Mouse (Mus musculus) spleen, adult 2 months (tissue): ENCODE measurements at regions not wholly inside any gene's neighbourhood (a gene's known extent, or its start where the extent isn't known, plus 50 kb on each side); places are given as distances from the start of the nearest gene placed in this dataset.

Experiments
- CTCF ChIP-seq: fragments of 200-500 bp; IDR thresholded peaks from 2 replicates; pipeline ENCODE4 v1.5.1; 2011; ENCODE audit warnings: mild to moderate bottlenecking, inconsistent platforms; ENCODE audit not compliant: insufficient read depth, insufficient read length, insufficient replicate concordance; ENCODE audit errors: extremely low read depth
- POLR2A ChIP-seq: fragments of 200-500 bp; IDR thresholded peaks from 2 replicates; pipeline ENCODE4 v1.6.1; 2011; ENCODE audit warnings: low read depth, low read length, inconsistent platforms

DNA sequence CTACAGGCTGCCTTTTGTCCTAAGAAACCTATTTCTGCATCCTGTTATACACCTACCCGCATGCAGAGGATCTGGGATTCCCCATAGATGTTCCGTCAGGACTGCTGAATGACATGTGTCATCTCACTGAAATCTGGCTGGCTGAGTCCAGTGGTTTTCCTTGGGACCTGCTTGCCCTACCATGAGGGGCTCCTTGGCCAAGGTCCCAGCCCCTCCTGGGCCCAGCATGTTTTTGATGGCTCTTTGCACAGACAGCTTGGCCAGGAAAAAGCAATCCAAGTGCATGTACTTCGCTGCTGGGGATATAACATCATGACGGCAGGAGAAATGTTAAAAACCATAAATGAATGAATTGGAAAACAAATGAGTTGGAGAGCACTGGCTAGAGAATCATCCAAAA lies 320.8 kb downstream of the Cxcl12 start:
- TF ChIP-seq CTCF (no peak), POLR2A (no peak)
